Mouse (Mus musculus) hindbrain, embryonic 10.5 days (tissue): Measurements from ENCODE around the gene Erg. TPM values are rescaled to one million over a fixed set of nuclear protein-coding genes. Genes with fewer than 3 reads are reported as not detected.

Experiments used
- DNase-seq: peaks from one replicate; pipeline ENCODE4 v3.0.0-alpha.2; 2017; ENCODE audit warnings: low spot score
- H3K27ac ChIP-seq: fragments of 300-500 bp; sonication (generic); 2 replicates; pipeline ENCODE4 v1.5.1; 2016; ENCODE audit warnings: mild to moderate bottlenecking, moderate library complexity
- H3K27me3 ChIP-seq: fragments of 300-500 bp; sonication (generic); 2 replicates; pipeline ENCODE4 v1.6.1; 2016; ENCODE audit warnings: mild to moderate bottlenecking; ENCODE audit not compliant: poor library complexity, insufficient read depth, severe bottlenecking
- H3K36me3 ChIP-seq: fragments of 300-500 bp; sonication (generic); 2 replicates; pipeline ENCODE4 v1.6.1; 2016; ENCODE audit warnings: mild to moderate bottlenecking, moderate library complexity
- H3K4me1 ChIP-seq: fragments of 300-500 bp; sonication (generic); replicated peaks from 2 replicates; pipeline ENCODE4 v1.6.1; 2016; ENCODE audit warnings: mild to moderate bottlenecking
- H3K4me3 ChIP-seq: fragments of 300-500 bp; sonication (generic); 2 replicates; pipeline ENCODE4 v1.5.1; 2016; ENCODE audit warnings: mild to moderate bottlenecking, moderate library complexity
- H3K9me3 ChIP-seq: fragments of 300-500 bp; sonication (generic); 2 replicates; pipeline ENCODE4 v1.6.1; 2016; ENCODE audit warnings: mild to moderate bottlenecking, moderate library complexity
- WGBS: fragments of 180-500 bp; shearing (Covaris S2); methylation state at CpG from one replicate; pipeline ENCODE4 v1.1.7; 2016; 5-methylcytosine and 5-hydroxymethylcytosine counted together
- polyA plus RNA-seq: library from polyadenylated mRNA; unstranded; fragments of >200 nt; fragmentation: Nextera tagmentation; extraction: Ambion mirVana; gene quantifications from 2 replicates; pipeline ENCODE4 v1.2.1, GENCODE M21; 2016

The Erg gene
- polyA plus RNA-seq, 1 experiment from 2014 or later, result 2.2 TPM

- DNase-seq, result peak; percentile 49
- 5% methylated on average over 1 of the region's 1 CpGs for WGBS
- Histone ChIP-seq H3K36me3 (no peaks in the 10 kb centered on the region), H3K27me3 (no peaks in the 10 kb centered on the region), H3K4me3 (no peak overlapping the region), H3K4me1 (0 out of 2 replicates have a peak, but pooled peaks cover 5% of the 10 kb centered on the region), H3K27ac (no peak overlapping the region), H3K9me3 (no peaks in the 10 kb centered on the region)
Measured at GRCm38 (mm10) chr16:95570616-95571015, 15.8 kb downstream of the Erg start.

DNA sequence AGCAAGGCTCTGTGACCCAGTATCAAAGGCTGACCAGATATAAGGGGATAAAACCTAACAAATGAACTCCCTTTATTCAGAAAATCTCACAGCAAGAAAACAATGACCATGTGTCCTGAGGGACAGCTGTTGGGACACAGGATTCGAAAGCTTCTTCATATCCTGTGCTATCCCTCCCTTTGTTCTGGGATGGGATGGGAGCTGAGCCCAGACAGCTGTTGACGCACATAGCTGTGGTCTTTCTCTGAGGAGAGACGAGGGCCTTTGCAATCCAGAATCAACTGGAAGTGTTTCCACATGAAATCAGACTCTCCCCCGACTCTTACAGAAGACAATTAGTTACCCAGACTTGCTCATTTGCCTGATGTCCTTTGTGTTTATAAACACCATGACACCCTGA, 29.6 kb downstream of the Erg start:
- H3K27me3 ChIP-seq, result no peaks in the 10 kb centered on the region
- 77% methylated on average over 4 of the region's 4 CpGs for WGBS
- no peak overlapping the region for H3K4me3 ChIP-seq
- H3K36me3 ChIP-seq, result no peaks in the 10 kb centered on the region
- H3K9me3 ChIP-seq, result no peaks in the 10 kb centered on the region
- DNase-seq, result no peak
- peaks cover 3% of the 10 kb centered on the region; the same call in 1 of the 2 replicates for H3K4me1 ChIP-seq
- H3K27ac ChIP-seq, result no peak overlapping the region

DNA sequence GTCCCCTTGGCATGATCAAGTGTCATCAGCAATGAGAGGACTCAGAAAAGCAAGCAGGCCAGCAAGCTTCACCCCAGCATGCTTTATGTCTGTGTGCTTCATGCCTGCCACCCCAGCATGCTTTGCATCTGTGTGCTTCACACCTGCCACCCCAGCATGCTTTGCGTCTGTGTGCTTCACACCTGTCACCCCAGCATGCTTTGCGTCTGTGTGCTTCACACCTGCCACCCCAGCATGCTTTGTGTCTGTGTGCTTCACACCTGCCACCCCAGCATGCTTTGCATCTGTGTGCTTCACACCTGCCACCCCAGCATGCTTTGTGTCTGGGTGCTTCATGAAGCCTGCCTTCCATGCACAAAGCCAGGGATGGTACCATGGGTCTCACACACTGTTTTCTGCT, 33.3 kb downstream of the Erg start:
- DNase-seq, result no peak
- Histone ChIP-seq H3K4me1 (peaks cover 3% of the 10 kb centered on the region; the same call in 1 of the 2 replicates), H3K4me3 (no peak overlapping the region), H3K9me3 (no peaks in the 10 kb centered on the region), H3K36me3 (no peaks in the 10 kb centered on the region), H3K27me3 (no peaks in the 10 kb centered on the region), H3K27ac (no peak overlapping the region)
- 97% methylated on average over 2 of the region's 2 CpGs for WGBS

GRCm38 (mm10) chr16:95552495-95552894, 33.9 kb downstream of the Erg start:
- H3K9me3 ChIP-seq, result no peaks in the 10 kb centered on the region
- no peaks in the 10 kb centered on the region for H3K27me3 ChIP-seq
- H3K4me1 ChIP-seq, result peaks cover 3% of the 10 kb centered on the region; the same call in 1 of the 2 replicates
- no peaks in the 10 kb centered on the region for H3K36me3 ChIP-seq
- H3K27ac ChIP-seq, result no peak overlapping the region
- 88% methylated on average over 16 of the region's 16 CpGs for WGBS
- DNase-seq, result no peak
- no peak overlapping the region for H3K4me3 ChIP-seq

DNA sequence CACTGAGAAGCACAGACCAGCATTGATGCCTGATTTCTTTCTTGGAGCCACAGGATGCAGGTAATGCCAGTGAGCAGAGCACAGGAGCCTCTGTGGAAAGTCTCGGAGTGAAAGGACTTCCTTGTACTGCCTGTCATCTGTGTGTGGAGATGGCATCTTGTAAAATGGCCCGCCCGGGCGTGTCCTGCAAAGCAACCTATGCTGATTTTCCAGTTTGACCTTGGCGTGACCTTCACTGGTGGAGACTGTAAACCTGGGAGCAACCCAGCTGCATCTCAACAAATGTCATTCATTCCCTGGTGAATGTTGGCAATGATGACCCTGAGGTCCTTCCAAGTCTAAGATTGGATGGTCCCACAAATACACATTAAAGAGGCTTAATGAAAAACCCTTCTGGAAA, 35.9 kb downstream of the Erg start:
- Histone ChIP-seq H3K27ac (no peak overlapping the region), H3K27me3 (no peaks in the 10 kb centered on the region), H3K4me1 (no peaks in the 10 kb centered on the region; the same call in 1 of the 2 replicates), H3K36me3 (no peaks in the 10 kb centered on the region), H3K4me3 (no peak overlapping the region), H3K9me3 (no peaks in the 10 kb centered on the region)
- WGBS, result 93% methylated on average over 5 of the region's 5 CpGs
- DNase-seq, result no peak

DNA sequence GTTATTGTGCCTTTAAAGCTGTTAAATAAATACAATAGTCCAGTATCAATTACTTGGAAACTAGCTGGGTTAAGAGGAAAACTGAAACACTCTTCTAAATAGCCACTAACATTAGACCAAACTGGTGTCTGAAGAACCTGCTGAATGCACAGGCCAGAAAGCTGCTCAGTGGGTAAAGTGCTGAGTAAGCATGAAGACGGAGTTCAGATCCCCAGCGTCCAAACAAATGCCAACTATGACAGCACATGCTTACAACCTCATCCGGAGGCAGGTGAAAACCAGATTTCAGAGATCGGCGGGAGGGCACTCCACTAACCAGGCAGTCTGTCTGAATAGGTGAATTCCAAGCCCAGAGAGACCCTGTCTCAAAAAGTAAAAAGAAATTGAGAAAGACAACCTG, 41.6 kb downstream of the Erg start:
- WGBS, result 89% methylated on average over 5 of the region's 5 CpGs
- no peak overlapping the region for H3K27ac ChIP-seq
- DNase-seq, result no peak
- no peaks in the 10 kb centered on the region for H3K36me3 ChIP-seq
- H3K27me3 ChIP-seq, result no peaks in the 10 kb centered on the region
- no peaks in the 10 kb centered on the region for H3K4me1 ChIP-seq
- H3K9me3 ChIP-seq, result no peaks in the 10 kb centered on the region
- no peak overlapping the region for H3K4me3 ChIP-seq

DNA sequence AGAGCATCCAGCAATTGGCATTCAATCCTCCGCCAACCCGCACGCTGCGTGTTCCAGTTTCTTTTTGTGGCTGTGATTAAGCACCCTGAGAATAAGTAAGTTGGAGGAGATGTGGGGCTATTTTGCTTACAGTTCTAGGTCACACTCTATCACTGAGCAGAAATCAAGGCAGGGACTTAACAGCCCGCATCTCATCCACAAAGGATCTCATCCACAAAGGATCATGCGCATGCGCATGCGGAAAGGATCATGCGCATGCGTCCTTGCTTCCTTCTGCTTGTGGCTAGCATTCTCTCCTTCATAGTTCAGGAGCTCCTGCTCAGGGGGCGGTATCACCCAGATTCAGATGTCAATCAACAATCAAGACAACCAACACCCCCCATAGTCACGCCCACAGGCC, 42.9 kb downstream of the Erg start:
- no peak for DNase-seq
- Histone ChIP-seq H3K4me1 (no peaks in the 10 kb centered on the region), H3K27me3 (no peaks in the 10 kb centered on the region), H3K4me3 (no peak overlapping the region), H3K27ac (no peak overlapping the region), H3K36me3 (no peaks in the 10 kb centered on the region), H3K9me3 (no peaks in the 10 kb centered on the region)
- 92% methylated on average over 12 of the region's 12 CpGs for WGBS

GRCm38 (mm10) chr16:95535151-95535550, 51.2 kb downstream of the Erg start:
- Histone ChIP-seq H3K27ac (no peak overlapping the region), H3K4me1 (0 out of 2 replicates have a peak, but pooled peaks cover 3% of the 10 kb centered on the region), H3K27me3 (no peaks in the 10 kb centered on the region), H3K4me3 (no peak overlapping the region), H3K36me3 (no peaks in the 10 kb centered on the region), H3K9me3 (no peaks in the 10 kb centered on the region)
- DNase-seq, result no peak
- WGBS, result 74% methylated on average over 3 of the region's 3 CpGs

DNA sequence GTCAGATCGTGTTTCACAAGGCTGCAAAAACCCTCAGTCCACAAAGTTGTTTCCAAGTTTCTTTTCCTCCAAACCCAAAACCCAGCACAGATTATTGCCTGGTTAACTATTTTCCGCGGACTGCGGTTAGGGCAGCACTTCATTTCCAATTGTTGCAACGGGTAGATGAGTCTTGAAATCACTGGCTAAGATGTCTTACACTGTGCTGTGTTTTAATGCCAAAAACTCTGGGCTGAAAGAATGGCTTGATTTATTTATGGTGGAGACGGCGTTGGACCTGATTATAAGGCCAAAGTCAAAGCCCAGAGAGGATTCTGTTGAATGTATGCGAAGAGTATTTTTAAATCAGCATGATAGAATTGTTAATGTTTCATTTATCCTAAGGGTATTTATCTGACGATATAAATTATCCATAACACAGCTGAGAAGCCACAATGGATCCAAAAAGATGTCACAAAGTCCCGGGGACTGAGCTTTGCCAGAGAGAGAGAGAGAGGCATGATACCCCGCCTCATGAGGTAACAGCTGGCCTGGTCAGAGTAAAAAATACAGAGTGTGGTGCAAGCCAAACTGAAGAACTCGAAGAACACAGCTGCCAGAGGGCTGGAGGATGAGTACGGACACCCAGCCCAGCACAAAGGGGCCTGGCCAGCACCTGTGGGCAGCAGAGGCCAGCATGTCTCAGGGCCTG, 53.9 kb downstream of the Erg start:
- 88% methylated on average over 13 of the region's 13 CpGs for WGBS
- DNase-seq, result no peak
- Histone ChIP-seq H3K9me3 (no peaks in the 10 kb centered on the region), H3K27me3 (no peaks in the 10 kb centered on the region), H3K36me3 (no peaks in the 10 kb centered on the region), H3K4me3 (no peak overlapping the region), H3K4me1 (peaks cover 7% of the 10 kb centered on the region; the same call in 1 of the 2 replicates), H3K27ac (peak overlapping the region; percentile 45; the same call in 1 of the 2 replicates)

GRCm38 (mm10) chr16:95527561-95527960, 58.8 kb downstream of the Erg start:
- Histone ChIP-seq H3K27me3 (no peaks in the 10 kb centered on the region), H3K4me1 (peaks cover 4% of the 10 kb centered on the region; the same call in 1 of the 2 replicates), H3K36me3 (no peaks in the 10 kb centered on the region), H3K9me3 (no peaks in the 10 kb centered on the region), H3K27ac (no peak overlapping the region), H3K4me3 (no peak overlapping the region)
- DNase-seq, result no peak
- whole genome bisulfite sequencing, result 88% methylated on average over 2 of the region's 2 CpGs

DNA sequence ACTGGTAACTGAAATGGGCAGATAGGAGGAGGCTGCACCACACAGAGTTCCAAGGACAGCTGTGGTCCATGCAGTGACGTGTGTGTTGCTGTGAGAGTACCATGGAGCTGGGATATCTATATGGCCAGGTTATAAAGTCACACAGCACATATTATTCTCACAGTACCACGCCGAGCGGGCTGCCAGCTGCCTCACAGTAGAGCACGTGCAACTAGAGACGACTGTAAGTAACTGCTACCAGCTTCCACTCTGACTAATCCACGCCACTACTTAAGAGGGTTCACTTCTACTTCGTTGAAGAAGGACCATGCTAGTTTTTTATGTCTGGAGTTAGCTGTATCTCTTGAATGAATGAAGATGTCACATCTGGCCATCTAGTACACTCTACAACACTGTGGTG, 66.9 kb downstream of the Erg start:
- Histone ChIP-seq H3K4me3 (no peak overlapping the region), H3K36me3 (no peaks in the 10 kb centered on the region), H3K9me3 (no peaks in the 10 kb centered on the region), H3K27ac (no peak overlapping the region), H3K27me3 (no peaks in the 10 kb centered on the region), H3K4me1 (no peaks in the 10 kb centered on the region)
- WGBS, result 82% methylated on average over 8 of the region's 8 CpGs
- no peak for DNase-seq

DNA sequence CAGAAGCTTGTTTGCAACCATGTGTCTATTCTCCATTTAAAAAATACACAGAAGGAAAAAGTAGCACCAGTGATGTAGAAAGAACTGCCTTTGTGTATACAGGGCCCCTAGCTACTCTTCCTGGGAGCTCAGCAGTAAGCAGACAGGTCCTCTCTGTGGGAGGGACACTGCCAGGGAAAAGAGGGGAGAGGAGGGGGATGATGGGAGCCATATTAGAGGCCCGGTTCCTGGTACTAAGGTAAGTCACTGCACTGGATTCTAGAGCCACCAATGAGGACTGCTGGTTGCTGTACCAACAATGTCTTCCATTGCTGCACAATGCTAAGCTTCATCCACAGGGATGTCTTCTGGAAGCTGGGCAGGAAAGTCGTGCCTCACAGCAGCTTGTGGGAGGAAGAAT, 80.3 kb downstream of the Erg start:
- 75% methylated on average over 2 of the region's 2 CpGs for WGBS
- no peak overlapping the region for H3K27ac ChIP-seq

GRCm38 (mm10) chr16:95496582-95497300, 89.7 kb downstream of the Erg start:
- 90% methylated on average over 10 of the region's 10 CpGs for WGBS
- no peaks in the 10 kb centered on the region for H3K4me1 ChIP-seq
- H3K36me3 ChIP-seq, result no peaks in the 10 kb centered on the region
- no peak for DNase-seq
- no peaks in the 10 kb centered on the region for H3K9me3 ChIP-seq
- no peak overlapping the region for H3K4me3 ChIP-seq
- H3K27me3 ChIP-seq, result no peaks in the 10 kb centered on the region
- H3K27ac ChIP-seq, result no peak overlapping the region

More for the DNA sequence above, 80.3 kb downstream of the Erg start:
- no peak overlapping the region for H3K4me3 ChIP-seq
- no peaks in the 10 kb centered on the region for H3K27me3 ChIP-seq
- no peaks in the 10 kb centered on the region for H3K9me3 ChIP-seq
- H3K36me3 ChIP-seq, result no peaks in the 10 kb centered on the region
- H3K4me1 ChIP-seq, result no peaks in the 10 kb centered on the region
- no peak for DNase-seq
